Mouse (Mus musculus) large intestine, adult 2 months (tissue): Measurements from ENCODE around the gene Pfn4. TPM values are rescaled to one million over a fixed set of nuclear protein-coding genes. Genes with fewer than 3 reads are reported as not detected.
A peak's percentile ranks its signal among the peaks of the same experiment; 100 is the strongest.
"Not testable (repeated sequence)": the region's sequence is repeated elsewhere in the genome, so short reads cannot be mapped to it uniquely, and the experiment has no call there.

ENCODE experiments used
- DNase-seq: peaks from one replicate; pipeline ENCODE4 v3.0.0-alpha.2; 2012; ENCODE audit warnings: low read depth, low spot score
- WGBS: fragments of 180-500 bp; shearing (Covaris S2); methylation state at CpG from one replicate; pipeline ENCODE4 v1.1.7; 2018; 5-methylcytosine and 5-hydroxymethylcytosine counted together
- polyA plus RNA-seq: library from polyadenylated mRNA; depleted of rRNA; stranded (reverse); fragments of >200 nt; gene quantifications from 2 replicates; pipeline ENCODE4 v1.2.3, GENCODE M21; 2012; rRNA removed

The Pfn4 gene
- polyA plus RNA-seq, 1 experiment = 0.07 TPM

GRCm38 (mm10) chr12:4781725-4782404 lies 13.0 kb downstream of the Pfn4 start:
- not testable (repeated sequence) for DNase-seq
- WGBS = 81% methylated on average over 9 of the region's 9 CpGs

GRCm38 (mm10) chr12:4783598-4783997 lies 14.8 kb downstream of the Pfn4 start:
- no peak for DNase-seq
- WGBS = 49% methylated on average over 5 of the region's 5 CpGs

GRCm38 (mm10) chr12:4784466-4784865 lies 15.6 kb downstream of the Pfn4 start:
- 41% methylated on average over 2 of the region's 2 CpGs for WGBS
- no peak for DNase-seq

- WGBS = 95% methylated on average over 25 of the region's 25 CpGs
- DNase-seq = not testable (repeated sequence)
Observed at GRCm38 (mm10) chr12:4788128-4788527, 19.3 kb downstream of the Pfn4 start.

GRCm38 (mm10) chr12:4793718-4794117 lies 24.9 kb downstream of the Pfn4 start:
- no peak for DNase-seq
- WGBS = 44% methylated on average over 1 of the region's 1 CpGs

- not testable (repeated sequence) for DNase-seq
- 46% methylated on average over 6 of the region's 6 CpGs for WGBS
Observed at GRCm38 (mm10) chr12:4797471-4797870, 28.6 kb downstream of the Pfn4 start.

GRCm38 (mm10) chr12:4811036-4811435 lies 42.2 kb downstream of the Pfn4 start:
- 80% methylated on average over 4 of the region's 4 CpGs for WGBS
- no peak for DNase-seq

GRCm38 (mm10) chr12:4811705-4812104 lies 42.9 kb downstream of the Pfn4 start:
- 11% methylated on average over 3 of the region's 3 CpGs for WGBS
- no peak for DNase-seq

GRCm38 (mm10) chr12:4813636-4814035 lies 44.8 kb downstream of the Pfn4 start:
- DNase-seq = no peak
- 77% methylated on average over 4 of the region's 4 CpGs for WGBS

- WGBS = 7% methylated on average over 24 of the region's 24 CpGs
- no peak for DNase-seq
Observed at GRCm38 (mm10) chr12:4816680-4817360, 48.0 kb downstream of the Pfn4 start.

GRCm38 (mm10) chr12:4817361-4818101 lies 48.7 kb downstream of the Pfn4 start, which contains the start of gene Sf3b6:
Sf3b6 (plus strand) TSS chr12:4817544.
- peak; percentile 96 for DNase-seq
- WGBS = under 1% methylated on average over 49 of the region's 49 CpGs

- no peak for DNase-seq
- WGBS = 89% methylated on average over 3 of the region's 3 CpGs
Observed at GRCm38 (mm10) chr12:4827256-4827655, 58.4 kb downstream of the Pfn4 start.

Other genes with a start within 250 kb of the Pfn4 start
- gene Itsn2, start 176.4 kb upstream of the Pfn4 start, polyA plus RNA-seq = 19.1 and 25.6 TPM in 2 replicates
- gene Gm3625, start 176.1 kb upstream of the Pfn4 start, polyA plus RNA-seq = not detected in 2 replicates
- not detected in 2 replicates for gene Fam228a, start 30.6 kb upstream of the Pfn4 start, polyA plus RNA-seq
- gene Fam228b, start 245 bp downstream of the Pfn4 start, polyA plus RNA-seq = 0.02 TPM in 1 of 2 replicates, not detected in the other
- 118 and 119 TPM in 2 replicates for gene Sf3b6, start 48.5 kb downstream of the Pfn4 start, polyA plus RNA-seq
- 1.6 and 3.0 TPM in 2 replicates for gene Fkbp1b, start 72.6 kb downstream of the Pfn4 start, polyA plus RNA-seq
- gene Wdcp, start 74.3 kb downstream of the Pfn4 start, polyA plus RNA-seq = 2.9 and 5.0 TPM in 2 replicates
- 1.1 and 2.0 TPM in 2 replicates for gene Mfsd2b, start 105.3 kb downstream of the Pfn4 start, polyA plus RNA-seq
- 5.6 and 12.3 TPM in 2 replicates for gene Ubxn2a, start 138.7 kb downstream of the Pfn4 start, polyA plus RNA-seq
- 3.8 and 7.3 TPM in 2 replicates for gene Atad2b, start 148.3 kb downstream of the Pfn4 start, polyA plus RNA-seq